Mouse (Mus musculus): Measurements from ENCODE around the gene Cpm. TPM values are rescaled to one million over a fixed set of nuclear protein-coding genes. Genes with fewer than 3 reads are reported as not detected.

Cpm gene
- total RNA-seq, 1 experiment, result 4.8 TPM

- H3K4me3 ChIP-seq (ENCODE audit: insufficient read depth in 1 of 2, low read depth in 1 of 2, low read length in 2 of 2, poor library complexity in 1 of 2, severe bottlenecking in 1 of 2), result no peak overlapping the region
- DNase-seq (ENCODE audit: low read depth, low spot score), result no peak
- no peak overlapping the region for H3K9ac ChIP-seq (ENCODE audit: insufficient read depth, low read depth, low read length, poor library complexity, severe bottlenecking)
- no peaks in the 10 kb centered on the region for H3K9me3 ChIP-seq (ENCODE audit: control insufficient read depth, insufficient read depth, low read depth, low read length)
- H3K4me1 ChIP-seq (ENCODE audit: control insufficient read depth in 2 of 2, insufficient read depth in 2 of 2, low read length in 2 of 2, poor library complexity in 1 of 2), result peaks cover 0 to 3% of the 10 kb centered on the region in 2 experiments; a peak in 1 of 4 replicates
- no peak for TF ChIP-seq ZC3H11A (IDR thresholded peaks at IDR 0.05; ENCODE audit: borderline replicate concordance, low read depth, low read length)
- no peak for TF ChIP-seq CHD2 (IDR thresholded peaks at IDR 0.05; ENCODE audit: low read depth, low read length)
- no peak for TF ChIP-seq MAFK (IDR thresholded peaks at IDR 0.05; ENCODE audit: insufficient read depth, low read depth, low read length)
- no peak for TF ChIP-seq HCFC1 (IDR thresholded peaks at IDR 0.05; ENCODE audit: borderline replicate concordance, insufficient read depth, low read length)
- TF ChIP-seq ZNF384 (IDR thresholded peaks at IDR 0.05; ENCODE audit: low read depth, low read length), result no peak
- no peak overlapping the region for H3K27ac ChIP-seq (ENCODE audit: insufficient read depth, low read depth, low read length, poor library complexity, severe bottlenecking)
- in situ Hi-C loops (cut with MboI; ENCODE audit: low sequenced_read_pairs in 2 of 2, unreplicated experiment in 2 of 2), result no loop called here
- H3K36me3 ChIP-seq (ENCODE audit: control insufficient read depth, insufficient read depth, low read length, poor library complexity, severe bottlenecking), result no peaks in the 10 kb centered on the region
Observed at GRCm38 (mm10) chr10:117624655-117625497, 4.4 kb upstream of the Cpm start.

- no peak for DNase-seq (ENCODE audit: low read depth, low spot score)
Observed at GRCm38 (mm10) chr10:117625500-117626296, 3.6 kb upstream of the Cpm start.

GRCm38 (mm10) chr10:117626297-117626613 lies 3.0 kb upstream of the Cpm start:
- Histone ChIP-seq H3K9ac (ENCODE audit: insufficient read depth, low read depth, low read length, poor library complexity, severe bottlenecking) (no peak overlapping the region), H3K4me1 (ENCODE audit: control insufficient read depth in 2 of 2, insufficient read depth in 2 of 2, low read length in 2 of 2, poor library complexity in 1 of 2) (peaks cover 0 to 3% of the 10 kb centered on the region in 2 experiments; a peak in 1 of 4 replicates), H3K9me3 (ENCODE audit: control insufficient read depth, insufficient read depth, low read depth, low read length) (no peaks in the 10 kb centered on the region), H3K4me3 (ENCODE audit: insufficient read depth in 1 of 2, low read depth in 1 of 2, low read length in 2 of 2, poor library complexity in 1 of 2, severe bottlenecking in 1 of 2) (no peak overlapping the region), H3K36me3 (ENCODE audit: control insufficient read depth, insufficient read depth, low read length, poor library complexity, severe bottlenecking) (no peaks in the 10 kb centered on the region), H3K27ac (ENCODE audit: insufficient read depth, low read depth, low read length, poor library complexity, severe bottlenecking) (no peak overlapping the region)
- TF ChIP-seq ZC3H11A (IDR thresholded peaks at IDR 0.05; ENCODE audit: borderline replicate concordance, low read depth, low read length) (no peak), MAFK (IDR thresholded peaks at IDR 0.05; ENCODE audit: insufficient read depth, low read depth, low read length) (no peak), HCFC1 (IDR thresholded peaks at IDR 0.05; ENCODE audit: borderline replicate concordance, insufficient read depth, low read length) (no peak), ZNF384 (IDR thresholded peaks at IDR 0.05; ENCODE audit: low read depth, low read length) (no peak), CHD2 (IDR thresholded peaks at IDR 0.05; ENCODE audit: low read depth, low read length) (no peak)
- in situ Hi-C loops (cut with MboI; ENCODE audit: low sequenced_read_pairs in 2 of 2, unreplicated experiment in 2 of 2), result no loop called here
- no peak for DNase-seq (ENCODE audit: low read depth, low spot score)

More at GRCm38 (mm10) chr10:117625500-117626296, 3.6 kb upstream of the Cpm start:
- in situ Hi-C loops (cut with MboI; ENCODE audit: low sequenced_read_pairs in 2 of 2, unreplicated experiment in 2 of 2), result no loop called here
- no peaks in the 10 kb centered on the region for H3K9me3 ChIP-seq (ENCODE audit: control insufficient read depth, insufficient read depth, low read depth, low read length)
- no peak overlapping the region for H3K9ac ChIP-seq (ENCODE audit: insufficient read depth, low read depth, low read length, poor library complexity, severe bottlenecking)
- H3K36me3 ChIP-seq (ENCODE audit: control insufficient read depth, insufficient read depth, low read length, poor library complexity, severe bottlenecking), result no peaks in the 10 kb centered on the region
- no peak overlapping the region for H3K27ac ChIP-seq (ENCODE audit: insufficient read depth, low read depth, low read length, poor library complexity, severe bottlenecking)
- peaks cover 0 to 3% of the 10 kb centered on the region in 2 experiments; a peak in 1 of 4 replicates for H3K4me1 ChIP-seq (ENCODE audit: control insufficient read depth in 2 of 2, insufficient read depth in 2 of 2, low read length in 2 of 2, poor library complexity in 1 of 2)
- TF ChIP-seq CHD2 (IDR thresholded peaks at IDR 0.05; ENCODE audit: low read depth, low read length), result no peak
- no peak for TF ChIP-seq ZC3H11A (IDR thresholded peaks at IDR 0.05; ENCODE audit: borderline replicate concordance, low read depth, low read length)
- TF ChIP-seq MAFK (IDR thresholded peaks at IDR 0.05; ENCODE audit: insufficient read depth, low read depth, low read length), result no peak
- TF ChIP-seq HCFC1 (IDR thresholded peaks at IDR 0.05; ENCODE audit: borderline replicate concordance, insufficient read depth, low read length), result no peak
- no peak for TF ChIP-seq ZNF384 (IDR thresholded peaks at IDR 0.05; ENCODE audit: low read depth, low read length)
- no peak overlapping the region for H3K4me3 ChIP-seq (ENCODE audit: insufficient read depth in 1 of 2, low read depth in 1 of 2, low read length in 2 of 2, poor library complexity in 1 of 2, severe bottlenecking in 1 of 2)

GRCm38 (mm10) chr10:117626840-117627615 lies 2.3 kb upstream of the Cpm start:
- TF ChIP-seq ZC3H11A (IDR thresholded peaks at IDR 0.05; ENCODE audit: borderline replicate concordance, low read depth, low read length), result no peak
- TF ChIP-seq ZNF384 (IDR thresholded peaks at IDR 0.05; ENCODE audit: low read depth, low read length), result no peak
- TF ChIP-seq HCFC1 (IDR thresholded peaks at IDR 0.05; ENCODE audit: borderline replicate concordance, insufficient read depth, low read length), result no peak
- no peak for TF ChIP-seq MAFK (IDR thresholded peaks at IDR 0.05; ENCODE audit: insufficient read depth, low read depth, low read length)
- TF ChIP-seq CHD2 (IDR thresholded peaks at IDR 0.05; ENCODE audit: low read depth, low read length), result no peak
- Histone ChIP-seq H3K4me3 (ENCODE audit: insufficient read depth in 1 of 2, low read depth in 1 of 2, low read length in 2 of 2, poor library complexity in 1 of 2, severe bottlenecking in 1 of 2) (no peak overlapping the region), H3K9ac (ENCODE audit: insufficient read depth, low read depth, low read length, poor library complexity, severe bottlenecking) (no peak overlapping the region), H3K9me3 (ENCODE audit: control insufficient read depth, insufficient read depth, low read depth, low read length) (no peaks in the 10 kb centered on the region), H3K4me1 (ENCODE audit: control insufficient read depth in 2 of 2, insufficient read depth in 2 of 2, low read length in 2 of 2, poor library complexity in 1 of 2) (peaks cover 0 to 3% of the 10 kb centered on the region in 2 experiments; a peak in 1 of 4 replicates), H3K27ac (ENCODE audit: insufficient read depth, low read depth, low read length, poor library complexity, severe bottlenecking) (no peak overlapping the region), H3K36me3 (ENCODE audit: control insufficient read depth, insufficient read depth, low read length, poor library complexity, severe bottlenecking) (no peaks in the 10 kb centered on the region)
- DNase-seq (ENCODE audit: low read depth, low spot score), result no peak
- in situ Hi-C loops (cut with MboI; ENCODE audit: low sequenced_read_pairs in 2 of 2, unreplicated experiment in 2 of 2), result no loop called here
